Mouse (Mus musculus) kidney, embryonic 14.5 days (tissue): ENCODE data around the gene Rmdn3. TPM values are rescaled to one million over a fixed set of nuclear protein-coding genes. Genes with fewer than 3 reads are reported as not detected.
A peak's percentile ranks its signal among the peaks of the same experiment; 100 is the strongest.

Experiments
- ATAC-seq: fragments of 200-750 bp; cut with Nextera tagmentation; 2 replicates; pipeline ENCODE4 v1.8.0; 2017; ENCODE audit warnings: moderate number of reproducible peaks, mild to moderate bottlenecking, moderate TSS enrichment, moderate library complexity; ENCODE audit not compliant: low FRiP score, low TSS enrichment
- H3K27ac ChIP-seq: fragments of 300-500 bp; sonication (generic); 2 replicates; pipeline ENCODE4 v1.5.1; 2014; ENCODE audit warnings: low read depth, mild to moderate bottlenecking, low read length, moderate library complexity, mixed read lengths
- H3K27me3 ChIP-seq: fragments of 300-500 bp; sonication (generic); 2 replicates; pipeline ENCODE4 v1.6.1; 2014; ENCODE audit warnings: mild to moderate bottlenecking, low read length; ENCODE audit not compliant: control insufficient read depth, insufficient read depth
- H3K36me3 ChIP-seq: fragments of 300-500 bp; sonication (generic); 2 replicates; pipeline ENCODE4 v1.6.1; 2014; ENCODE audit warnings: low read length, mixed read lengths; ENCODE audit not compliant: control insufficient read depth, insufficient read depth
- H3K4me1 ChIP-seq: fragments of 300-500 bp; sonication (generic); 2 replicates; pipeline ENCODE4 v1.6.1; 2014; ENCODE audit warnings: low read length, mixed read lengths; ENCODE audit not compliant: control insufficient read depth, insufficient read depth
- H3K4me2 ChIP-seq: fragments of 300-500 bp; sonication (generic); replicated peaks from 2 replicates; pipeline ENCODE4 v1.6.1; 2014; ENCODE audit warnings: low read depth, mild to moderate bottlenecking, low read length
- H3K4me3 ChIP-seq: fragments of 300-500 bp; sonication (generic); 2 replicates; pipeline ENCODE4 v1.5.1; 2014; ENCODE audit warnings: mild to moderate bottlenecking, low read length
- H3K9ac ChIP-seq: fragments of 300-500 bp; sonication (generic); 2 replicates; pipeline ENCODE4 v1.6.1; 2014; ENCODE audit warnings: low read depth, mild to moderate bottlenecking, low read length, moderate library complexity
- H3K9me3 ChIP-seq: fragments of 300-500 bp; sonication (generic); 2 replicates; pipeline ENCODE4 v1.6.1; 2016; ENCODE audit warnings: low read length; ENCODE audit not compliant: control insufficient read depth
- WGBS: fragments of 180-500 bp; shearing (Covaris S2); extraction: QIAGEN DNeasy Blood & Tissue Kit; methylation state at CpG from one replicate; pipeline ENCODE4 v1.1.7; 2014; 5-methylcytosine and 5-hydroxymethylcytosine counted together
- polyA plus RNA-seq: library from polyadenylated mRNA; unstranded; fragments of >200 nt; fragmentation: Nextera tagmentation; extraction: Ambion mirVana; gene quantifications from 2 replicates; pipeline ENCODE4 v1.2.1, GENCODE M21; 2014

Rmdn3 gene
- polyA plus RNA-seq, 1 experiment from 2014 or later: 41.9 TPM

DNA sequence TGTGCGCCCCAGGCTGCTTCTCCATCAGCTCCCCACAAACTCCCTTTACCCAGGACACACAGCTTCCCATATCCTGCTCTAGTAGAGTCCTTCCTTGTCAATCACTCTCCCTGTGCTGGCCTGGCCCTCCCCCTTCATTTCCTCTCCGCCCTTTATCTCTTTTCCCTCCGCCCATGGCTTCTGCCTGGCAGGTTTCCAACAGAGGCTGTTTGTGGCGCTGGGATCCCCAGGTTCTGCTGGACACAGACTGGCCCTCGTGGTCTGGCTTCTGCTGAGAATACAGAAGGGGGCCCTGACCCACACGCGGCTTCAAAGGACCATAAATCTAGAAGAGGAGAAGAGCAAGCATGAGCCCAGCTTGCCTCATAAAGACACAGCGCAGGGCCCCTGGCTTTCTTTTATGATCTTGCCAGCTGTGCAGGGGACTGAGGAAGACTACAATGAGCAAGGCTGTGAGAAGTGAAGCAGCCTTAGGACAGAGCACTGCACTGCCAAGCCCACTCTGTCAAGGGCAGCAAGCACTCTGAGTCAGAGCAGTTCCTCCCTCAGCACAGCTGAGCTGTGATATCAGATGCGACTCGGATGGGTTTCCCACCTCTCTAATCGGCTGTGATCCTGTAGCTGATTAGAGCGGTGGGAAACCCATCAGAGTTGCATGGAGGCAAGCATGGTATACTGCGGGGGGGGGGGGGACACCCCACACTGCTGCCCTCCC lies 16.2 kb upstream of the Rmdn3 start:
- Histone ChIP-seq H3K4me1 (peaks cover 32% of the 10 kb centered on the region), H3K4me2 (peak overlapping the region; percentile 22; the same call in 1 of the 2 replicates), H3K27ac (peak overlapping the region; percentile 20), H3K36me3 (no peaks in the 10 kb centered on the region), H3K4me3 (no peak overlapping the region), H3K9ac (peak overlapping the region; percentile 18; the same call in 1 of the 2 replicates), H3K27me3 (no peaks in the 10 kb centered on the region), H3K9me3 (no peaks in the 10 kb centered on the region)
- WGBS: 7% methylated on average over 13 of the region's 13 CpGs
- ATAC-seq: peak; percentile 56

DNA sequence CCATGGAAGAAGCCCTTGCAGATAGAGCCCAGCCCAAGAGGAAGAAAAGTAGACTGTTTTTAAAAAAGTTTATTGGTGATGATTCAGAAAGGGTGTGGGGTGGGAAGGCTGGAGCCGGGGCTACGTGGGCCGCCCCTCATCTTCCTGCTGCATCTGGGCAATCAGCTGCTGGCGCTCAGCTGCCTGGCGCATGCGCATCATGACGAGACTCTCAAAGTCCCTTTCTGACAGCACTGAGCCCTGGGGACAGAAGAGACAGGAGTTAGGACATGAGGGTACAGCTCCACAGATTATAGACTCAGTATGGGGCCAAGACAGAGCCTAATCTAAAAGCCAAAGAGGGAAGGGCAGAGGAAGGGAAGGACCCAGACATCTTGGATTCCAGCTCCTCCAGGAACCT lies 15.6 kb upstream of the Rmdn3 start:
- Histone ChIP-seq H3K4me3 (no peak overlapping the region), H3K9me3 (no peaks in the 10 kb centered on the region), H3K27ac (peak overlapping the region; percentile 20), H3K4me1 (peaks cover 35% of the 10 kb centered on the region), H3K9ac (no peak overlapping the region; the same call in 1 of the 2 replicates), H3K27me3 (peaks cover 3% of the 10 kb centered on the region; the same call in 1 of the 2 replicates), H3K4me2 (no peak overlapping the region), H3K36me3 (no peaks in the 10 kb centered on the region)
- WGBS: 84% methylated on average over 7 of the region's 7 CpGs
- ATAC-seq: no peak

DNA sequence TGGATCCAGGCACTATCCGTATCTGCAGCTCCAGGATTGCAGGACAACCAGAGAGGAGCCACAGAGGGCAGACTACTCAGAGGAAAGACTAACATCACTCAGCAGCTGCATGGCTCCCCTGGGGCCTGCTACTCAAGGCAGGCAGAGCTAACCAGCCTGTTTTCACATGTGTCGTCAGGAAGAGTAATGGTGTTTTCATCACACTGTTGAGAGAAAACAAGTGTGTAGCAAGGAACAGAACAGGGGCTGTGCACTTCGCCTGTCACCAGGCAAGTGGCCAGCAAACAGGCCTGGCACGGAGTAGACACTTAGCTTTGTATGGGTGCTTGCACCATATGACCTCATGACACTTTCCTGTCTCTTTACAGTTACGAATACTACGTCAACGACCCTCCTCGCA lies 14.7 kb upstream of the Rmdn3 start:
- no peaks in the 10 kb centered on the region for H3K9me3 ChIP-seq
- no peak overlapping the region for H3K9ac ChIP-seq
- peaks cover 3% of the 10 kb centered on the region; the same call in 1 of the 2 replicates for H3K27me3 ChIP-seq
- ATAC-seq: no peak
- no peaks in the 10 kb centered on the region for H3K36me3 ChIP-seq
- WGBS: 53% methylated on average over 8 of the region's 8 CpGs
- H3K27ac ChIP-seq: no peak overlapping the region
- H3K4me3 ChIP-seq: no peak overlapping the region
- H3K4me2 ChIP-seq: no peak overlapping the region
- peaks cover 43% of the 10 kb centered on the region for H3K4me1 ChIP-seq

DNA sequence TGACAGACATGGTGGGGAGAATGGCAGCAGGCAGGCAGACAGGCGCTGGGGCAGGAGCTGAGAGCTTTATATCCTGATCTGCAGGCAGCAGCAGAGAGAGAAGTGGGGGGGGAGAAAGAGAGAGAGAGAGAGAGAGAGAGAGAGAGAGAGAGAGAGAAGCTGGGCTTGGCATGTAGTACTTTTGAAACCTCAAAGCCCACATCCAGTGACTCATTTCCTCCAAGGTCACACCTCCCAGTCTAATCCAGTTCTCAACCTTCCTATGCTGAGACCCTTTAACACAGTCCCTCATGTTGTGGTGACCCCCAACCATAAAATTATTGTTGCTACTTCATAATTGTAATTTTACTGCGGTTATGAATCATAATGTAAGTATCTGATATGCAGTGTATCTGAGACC lies 13.4 kb upstream of the Rmdn3 start:
- no peaks in the 10 kb centered on the region for H3K36me3 ChIP-seq
- H3K9ac ChIP-seq: no peak overlapping the region
- H3K27me3 ChIP-seq: peaks cover 3% of the 10 kb centered on the region; the same call in 1 of the 2 replicates
- no peak overlapping the region for H3K4me3 ChIP-seq
- WGBS: 86% methylated on average over 2 of the region's 2 CpGs
- no peak overlapping the region for H3K4me2 ChIP-seq
- ATAC-seq: no peak
- peaks cover 42% of the 10 kb centered on the region for H3K4me1 ChIP-seq
- 0 out of 2 replicates have a peak, but pooled peaks cover 2% of the 10 kb centered on the region for H3K9me3 ChIP-seq
- H3K27ac ChIP-seq: no peak overlapping the region

DNA sequence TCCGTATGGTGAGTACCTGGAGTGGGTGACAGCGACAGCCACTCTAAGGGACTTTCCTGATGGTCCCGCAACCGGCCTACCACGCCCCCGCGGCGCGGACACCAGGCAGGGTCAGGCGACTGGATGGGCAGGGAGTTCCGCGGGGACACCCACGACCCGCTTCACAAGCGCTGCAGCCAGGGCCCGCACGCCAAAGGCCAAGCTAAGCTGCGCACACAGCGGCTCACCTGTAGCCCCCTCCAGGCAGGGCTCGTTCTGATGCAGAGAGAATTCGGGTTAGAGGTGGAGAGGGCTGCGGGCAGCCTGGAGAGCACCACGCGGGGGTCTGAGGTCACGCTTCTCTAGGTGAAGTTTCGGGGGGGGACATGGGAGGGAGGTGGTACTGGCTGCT lies 11.0 kb upstream of the Rmdn3 start:
- Histone ChIP-seq H3K27me3 (peaks cover 3% of the 10 kb centered on the region; the same call in 1 of the 2 replicates), H3K4me2 (peak overlapping the region; percentile 98), H3K4me3 (peak overlapping the region; percentile 53), H3K4me1 (peaks cover 21% of the 10 kb centered on the region), H3K27ac (no peak overlapping the region), H3K36me3 (no peaks in the 10 kb centered on the region), H3K9me3 (0 out of 2 replicates have a peak, but pooled peaks cover 2% of the 10 kb centered on the region), H3K9ac (peak overlapping the region; percentile 55)
- peak; percentile 13 for ATAC-seq
- WGBS: 3% methylated on average over 26 of the region's 26 CpGs

DNA sequence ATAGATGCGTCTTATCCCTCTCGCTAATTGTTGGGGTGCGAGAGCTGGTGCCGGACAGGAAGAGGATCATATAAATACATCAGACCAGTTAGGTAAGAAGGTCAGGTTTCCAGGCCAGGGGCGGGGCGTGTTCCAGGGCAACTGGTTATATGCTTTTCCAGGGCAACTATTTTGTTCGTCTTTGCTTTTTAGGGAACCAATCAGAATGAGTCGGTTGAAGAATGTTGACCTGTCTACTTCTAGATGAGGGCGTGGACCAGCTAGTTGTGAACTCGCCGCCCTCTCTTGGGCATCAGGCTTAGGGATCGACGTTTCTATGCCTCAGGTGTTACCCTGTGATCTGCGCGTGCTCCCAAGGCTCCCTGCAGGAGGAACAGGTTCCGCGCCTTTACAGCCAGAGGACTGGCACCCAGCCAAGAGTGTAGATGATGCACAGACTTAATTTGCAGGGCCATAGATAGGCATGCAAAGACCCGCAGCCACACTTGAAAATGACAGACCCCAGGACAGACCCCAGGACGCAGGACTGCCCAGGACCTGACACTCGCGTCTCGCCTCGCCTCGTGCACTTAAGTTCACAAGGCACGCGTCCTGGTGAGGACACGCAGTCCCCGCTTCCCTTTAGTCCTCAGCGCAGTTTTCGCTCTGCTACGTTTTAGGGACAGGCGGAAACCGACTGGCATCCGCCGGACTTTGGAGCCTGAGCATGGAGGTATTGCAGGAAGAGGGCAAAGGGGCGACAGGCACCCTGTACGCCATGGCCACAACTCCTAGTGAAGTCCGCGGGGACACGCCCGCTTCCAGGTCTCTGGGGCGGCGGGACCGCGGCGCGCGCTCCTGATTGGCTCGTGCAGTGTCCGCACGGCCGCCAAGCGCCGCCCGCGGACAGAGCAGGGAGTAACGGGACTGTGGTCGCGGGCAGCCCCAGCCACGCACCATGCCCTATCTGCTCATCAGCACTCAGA lies 10.3 kb upstream of the Rmdn3 start, which contains the start of gene Gchfr:
Gene Gchfr (plus strand): TSS at position 873 of the 965 bp plus-strand sequence.
- H3K9ac ChIP-seq: peak within 1 kb of the TSS; percentile 55
- peak; percentile 87 for ATAC-seq
- peaks cover 14% of the 10 kb centered on the region for H3K4me1 ChIP-seq
- no peaks in the 10 kb centered on the region for H3K36me3 ChIP-seq
- peak within 1 kb of the TSS; percentile 98 for H3K4me2 ChIP-seq
- H3K4me3 ChIP-seq: peak within 1 kb of the TSS; percentile 53
- 0 out of 2 replicates have a peak, but pooled peaks cover 2% of the 10 kb centered on the region for H3K9me3 ChIP-seq
- H3K27me3 ChIP-seq: peaks cover 3% of the 10 kb centered on the region; the same call in 1 of the 2 replicates
- under 1% methylated on average over 60 of the region's 60 CpGs for WGBS
- no peak within 1 kb of the TSS for H3K27ac ChIP-seq

DNA sequence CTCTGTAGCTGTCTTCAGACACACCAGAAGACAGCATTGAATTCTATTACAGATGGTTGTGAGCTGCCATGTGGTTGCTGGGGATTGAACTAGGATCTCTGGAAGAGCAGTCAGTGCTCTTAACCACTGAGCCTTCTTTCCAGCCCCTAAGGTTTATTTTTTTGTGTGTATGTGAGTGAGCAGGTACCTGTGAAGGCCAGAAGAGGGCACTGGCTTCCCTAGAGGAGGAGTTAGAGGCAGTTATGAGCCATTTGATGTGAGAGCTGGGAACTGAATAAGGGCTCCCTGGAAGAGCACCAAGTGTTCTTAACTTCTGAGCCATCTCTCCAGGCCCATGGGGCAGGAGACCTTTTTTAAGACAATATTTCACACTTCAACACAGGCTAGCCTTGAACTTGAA lies 8.6 kb upstream of the Rmdn3 start:
- H3K4me1 ChIP-seq: peaks cover 11% of the 10 kb centered on the region
- no peak overlapping the region for H3K9ac ChIP-seq
- no peaks in the 10 kb centered on the region for H3K36me3 ChIP-seq
- H3K9me3 ChIP-seq: 0 out of 2 replicates have a peak, but pooled peaks cover 2% of the 10 kb centered on the region
- H3K4me2 ChIP-seq: no peak overlapping the region
- H3K27me3 ChIP-seq: peaks cover 3% of the 10 kb centered on the region; the same call in 1 of the 2 replicates
- no peak overlapping the region for H3K27ac ChIP-seq
- no peak for ATAC-seq
- H3K4me3 ChIP-seq: no peak overlapping the region

DNA sequence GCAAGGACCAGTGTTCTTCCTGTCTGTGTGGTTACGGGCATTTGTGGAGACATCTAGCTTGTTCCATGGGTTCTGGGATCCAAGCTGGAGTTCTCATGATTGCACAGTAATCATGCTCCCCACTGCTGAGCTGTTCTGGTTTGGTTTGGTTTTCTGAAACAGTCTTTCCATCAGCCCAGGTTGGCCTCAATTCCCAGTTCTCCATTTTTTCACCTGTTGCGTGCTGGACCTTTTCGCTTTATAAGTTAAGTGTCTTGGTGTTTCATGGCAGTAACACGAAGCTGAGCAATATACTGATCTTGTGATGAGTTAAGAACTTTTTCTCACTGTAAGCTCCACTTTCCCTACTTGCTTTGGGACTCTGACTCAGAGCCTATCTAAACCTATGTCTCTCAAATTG lies 7.2 kb upstream of the Rmdn3 start:
- H3K4me1 ChIP-seq: peaks cover 11% of the 10 kb centered on the region
- H3K27me3 ChIP-seq: peaks cover 3% of the 10 kb centered on the region; the same call in 1 of the 2 replicates
- H3K36me3 ChIP-seq: no peaks in the 10 kb centered on the region
- no peak overlapping the region for H3K4me3 ChIP-seq
- H3K27ac ChIP-seq: no peak overlapping the region
- H3K9ac ChIP-seq: no peak overlapping the region
- no peak overlapping the region for H3K4me2 ChIP-seq
- WGBS: 94% methylated on average over 4 of the region's 4 CpGs
- ATAC-seq: no peak
- H3K9me3 ChIP-seq: 0 out of 2 replicates have a peak, but pooled peaks cover 2% of the 10 kb centered on the region
